Mouse (Mus musculus): ENCODE data around the gene Trim43a. TPM values are rescaled to one million over a fixed set of nuclear protein-coding genes. Genes with fewer than 3 reads are reported as not detected.
"Not testable (repeated sequence)": the region's sequence is repeated elsewhere in the genome, so short reads cannot be mapped to it uniquely, and the experiment has no call there.

The Trim43a gene
- polyA plus RNA-seq, 1 experiment: not detected

GRCm38 (mm10) chr9:88553071-88553470 lies 27.6 kb upstream of the Trim43a start:
- TF ChIP-seq POLR2AphosphoS2 (IDR thresholded peaks at IDR 0.05; ENCODE audit: insufficient read length, low read depth): no peak
- TF ChIP-seq REST (IDR thresholded peaks at IDR 0.05; ENCODE audit: insufficient read depth, insufficient read length): no peak
- TF ChIP-seq TCF3 (IDR thresholded peaks at IDR 0.05; ENCODE audit: insufficient read length, low read depth): no peak
- no peak for TF ChIP-seq SRF (IDR thresholded peaks at IDR 0.05; ENCODE audit: control insufficient read depth, insufficient read length, low read depth)
- no peak for TF ChIP-seq USF1 (IDR thresholded peaks at IDR 0.05; ENCODE audit: low read depth)
- no peak for TF ChIP-seq MYOG (IDR thresholded peaks at IDR 0.05; ENCODE audit: control insufficient read depth in 1 of 3, insufficient read depth in 1 of 3, insufficient read length in 2 of 3, low read depth in 2 of 3)
- TF ChIP-seq MYOD1 (IDR thresholded peaks at IDR 0.05; ENCODE audit: control insufficient read depth in 1 of 3, insufficient read length in 2 of 3, low read depth in 2 of 3): no peak
- TF ChIP-seq MAX (IDR thresholded peaks at IDR 0.05; ENCODE audit: low read depth): no peak
- TF ChIP-seq POLR2A (IDR thresholded peaks at IDR 0.05; ENCODE audit: insufficient read length, low read depth): no peak
- no peak for TF ChIP-seq TCF12 (IDR thresholded peaks at IDR 0.05; ENCODE audit: insufficient read depth, poor library complexity, severe bottlenecking)
- no peak for TF ChIP-seq E2F4 (IDR thresholded peaks at IDR 0.05; ENCODE audit: insufficient read depth)
- TF ChIP-seq CEBPB (IDR thresholded peaks at IDR 0.05; ENCODE audit: insufficient read depth, poor library complexity, severe bottlenecking): no peak
- no peaks in the 10 kb centered on the region for H3K36me3 ChIP-seq (ENCODE audit: control insufficient read depth, insufficient read depth)
- H3K79me2 ChIP-seq (ENCODE audit: control insufficient read depth, insufficient read depth): no peaks in the 10 kb centered on the region
- H3K4me3 ChIP-seq: no peak overlapping the region
- H3K4me2 ChIP-seq (ENCODE audit: low read depth): no peak overlapping the region
- no peak overlapping the region for H3ac ChIP-seq (ENCODE audit: control insufficient read depth, insufficient read length)
- H3K27me3 ChIP-seq (ENCODE audit: control insufficient read depth, insufficient read depth, insufficient read length): no peaks in the 10 kb centered on the region

GRCm38 (mm10) chr9:88558146-88558545 lies 22.5 kb upstream of the Trim43a start:
- TF ChIP-seq MYOG (IDR thresholded peaks at IDR 0.05; ENCODE audit: control insufficient read depth in 1 of 3, insufficient read depth in 1 of 3, insufficient read length in 2 of 3, low read depth in 2 of 3): no peak
- no peak for TF ChIP-seq CEBPB (IDR thresholded peaks at IDR 0.05; ENCODE audit: insufficient read depth, poor library complexity, severe bottlenecking)
- no peak for TF ChIP-seq TCF12 (IDR thresholded peaks at IDR 0.05; ENCODE audit: insufficient read depth, poor library complexity, severe bottlenecking)
- TF ChIP-seq POLR2A (IDR thresholded peaks at IDR 0.05; ENCODE audit: insufficient read length, low read depth): no peak
- TF ChIP-seq MAX (IDR thresholded peaks at IDR 0.05; ENCODE audit: low read depth): no peak
- TF ChIP-seq POLR2AphosphoS2 (IDR thresholded peaks at IDR 0.05; ENCODE audit: insufficient read length, low read depth): no peak
- TF ChIP-seq SRF (IDR thresholded peaks at IDR 0.05; ENCODE audit: control insufficient read depth, insufficient read length, low read depth): no peak
- no peak for TF ChIP-seq TCF3 (IDR thresholded peaks at IDR 0.05; ENCODE audit: insufficient read length, low read depth)
- no peak for TF ChIP-seq USF1 (IDR thresholded peaks at IDR 0.05; ENCODE audit: low read depth)
- no peak for TF ChIP-seq REST (IDR thresholded peaks at IDR 0.05; ENCODE audit: insufficient read depth, insufficient read length)
- TF ChIP-seq MYOD1 (IDR thresholded peaks at IDR 0.05; ENCODE audit: control insufficient read depth in 1 of 3, insufficient read length in 2 of 3, low read depth in 2 of 3): no peak
- TF ChIP-seq E2F4 (IDR thresholded peaks at IDR 0.05; ENCODE audit: insufficient read depth): no peak
- no peak overlapping the region for H3K4me2 ChIP-seq (ENCODE audit: low read depth)
- no peak overlapping the region for H3K4me3 ChIP-seq
- no peak overlapping the region for H3ac ChIP-seq (ENCODE audit: control insufficient read depth, insufficient read length)
- H3K27me3 ChIP-seq (ENCODE audit: control insufficient read depth, insufficient read depth, insufficient read length): no peaks in the 10 kb centered on the region
- peaks cover 6% of the 10 kb centered on the region for H3K36me3 ChIP-seq (ENCODE audit: control insufficient read depth, insufficient read depth)
- no peaks in the 10 kb centered on the region for H3K79me2 ChIP-seq (ENCODE audit: control insufficient read depth, insufficient read depth)

- H3ac ChIP-seq (ENCODE audit: control insufficient read depth, insufficient read length); H3K4me3 ChIP-seq; H3K27me3 ChIP-seq (ENCODE audit: control insufficient read depth, insufficient read depth, insufficient read length); H3K36me3 ChIP-seq (ENCODE audit: control insufficient read depth, insufficient read depth); H3K79me2 ChIP-seq (ENCODE audit: control insufficient read depth, insufficient read depth); H3K4me2 ChIP-seq (ENCODE audit: low read depth): not testable (repeated sequence)
Measured at GRCm38 (mm10) chr9:88561476-88561875, 19.2 kb upstream of the Trim43a start.

GRCm38 (mm10) chr9:88570471-88570870 lies 10.2 kb upstream of the Trim43a start:
- H3K36me3 ChIP-seq (ENCODE audit: control insufficient read depth, insufficient read depth): peaks cover 34% of the 10 kb centered on the region
- not testable (repeated sequence) for H3K4me2 ChIP-seq (ENCODE audit: low read depth); H3K4me3 ChIP-seq; H3K27me3 ChIP-seq (ENCODE audit: control insufficient read depth, insufficient read depth, insufficient read length); H3K79me2 ChIP-seq (ENCODE audit: control insufficient read depth, insufficient read depth); H3ac ChIP-seq (ENCODE audit: control insufficient read depth, insufficient read length)
- peak; percentile 4 for TF ChIP-seq POLR2AphosphoS2 (IDR thresholded peaks at IDR 0.05; ENCODE audit: insufficient read length, low read depth)

- H3K79me2 ChIP-seq (ENCODE audit: control insufficient read depth, insufficient read depth); H3K36me3 ChIP-seq (ENCODE audit: control insufficient read depth, insufficient read depth); H3K4me2 ChIP-seq (ENCODE audit: low read depth); H3K4me3 ChIP-seq; H3ac ChIP-seq (ENCODE audit: control insufficient read depth, insufficient read length); H3K27me3 ChIP-seq (ENCODE audit: control insufficient read depth, insufficient read depth, insufficient read length): not testable (repeated sequence)
Measured at GRCm38 (mm10) chr9:88593708-88594107, 13.0 kb downstream of the Trim43a start.

Data from myocyte (in vitro differentiated cells).